Mouse (Mus musculus) kidney, embryonic 16.5 days (tissue): Measurements from ENCODE around the gene Tbc1d1. TPM values are rescaled to one million over a fixed set of nuclear protein-coding genes. Genes with fewer than 3 reads are reported as not detected.

Experiments used
- ATAC-seq: fragments of 200-750 bp; cut with Nextera tagmentation; 2 replicates; pipeline ENCODE4 v1.8.0; 2017; ENCODE audit warnings: moderate TSS enrichment; ENCODE audit not compliant: low FRiP score, low TSS enrichment
- H3K27ac ChIP-seq: fragments of 300-500 bp; sonication (generic); 2 replicates; pipeline ENCODE4 v1.5.1; 2014; ENCODE audit warnings: low read length
- H3K27me3 ChIP-seq: fragments of 300-500 bp; sonication (generic); 2 replicates; pipeline ENCODE4 v1.6.1; 2014; ENCODE audit warnings: low read length, control low read depth, mixed read lengths; ENCODE audit not compliant: insufficient read depth
- H3K36me3 ChIP-seq: fragments of 300-500 bp; sonication (generic); 2 replicates; pipeline ENCODE4 v1.6.1; 2014; ENCODE audit warnings: low read length, control low read depth, mixed read lengths; ENCODE audit not compliant: insufficient read depth
- H3K4me1 ChIP-seq: fragments of 300-500 bp; sonication (generic); 2 replicates; pipeline ENCODE4 v1.6.1; 2014; ENCODE audit warnings: low read length, control low read depth, mixed read lengths; ENCODE audit not compliant: insufficient read depth
- H3K4me2 ChIP-seq: fragments of 300-500 bp; sonication (generic); replicated peaks from 2 replicates; pipeline ENCODE4 v1.6.1; 2014; ENCODE audit warnings: low read depth, low read length
- H3K4me3 ChIP-seq: fragments of 300-500 bp; sonication (generic); 2 replicates; pipeline ENCODE4 v1.5.1; 2014; ENCODE audit warnings: mild to moderate bottlenecking, low read length
- H3K9ac ChIP-seq: fragments of 300-500 bp; sonication (generic); replicated peaks from 2 replicates; pipeline ENCODE4 v1.6.1; 2014; ENCODE audit warnings: low read length
- H3K9me3 ChIP-seq: fragments of 300-500 bp; sonication (generic); 2 replicates; pipeline ENCODE4 v1.6.1; 2016; ENCODE audit warnings: low read length, control low read depth
- WGBS: fragments of 180-500 bp; shearing (Covaris S2); extraction: QIAGEN DNeasy Blood & Tissue Kit; methylation state at CpG from one replicate; pipeline ENCODE4 v1.1.7; 2014; 5-methylcytosine and 5-hydroxymethylcytosine counted together
- polyA plus RNA-seq: library from polyadenylated mRNA; unstranded; fragments of >200 nt; fragmentation: Nextera tagmentation; extraction: Ambion mirVana; gene quantifications from 2 replicates; pipeline ENCODE4 v1.2.1, GENCODE M21; 2015

Tbc1d1 gene
- polyA plus RNA-seq: 39.5 and 40.7 TPM in 2 replicates

GRCm38 (mm10) chr5:64155861-64156550, at the start of gene Tbc1d1:
Tbc1d1 (plus strand) TSS chr5:64156305.
- H3K9ac ChIP-seq: peak within 1 kb of the TSS; percentile 60
- H3K27ac ChIP-seq: peak within 1 kb of the TSS; percentile 86
- ATAC-seq: peak; percentile 78
- WGBS: 9% methylated on average over 11 of the region's 11 CpGs
- H3K4me3 ChIP-seq: peak within 1 kb of the TSS; percentile 38
- H3K4me1 ChIP-seq: peaks cover 19% of the 10 kb centered on the region
- H3K36me3 ChIP-seq: no peaks in the 10 kb centered on the region
- H3K4me2 ChIP-seq: peak within 1 kb of the TSS; percentile 54
- peaks cover 16% of the 10 kb centered on the region for H3K27me3 ChIP-seq
- no peaks in the 10 kb centered on the region for H3K9me3 ChIP-seq

GRCm38 (mm10) chr5:64107596-64108289, 48.4 kb upstream of the Tbc1d1 start:
- no peak overlapping the region for H3K4me3 ChIP-seq
- H3K4me1 ChIP-seq: peaks cover 3% of the 10 kb centered on the region; the same call in 1 of the 2 replicates
- no peak overlapping the region for H3K4me2 ChIP-seq
- ATAC-seq: no peak
- H3K27ac ChIP-seq: no peak overlapping the region
- WGBS: 92% methylated on average over 11 of the region's 11 CpGs
- no peaks in the 10 kb centered on the region for H3K27me3 ChIP-seq
- no peak overlapping the region for H3K9ac ChIP-seq
- H3K36me3 ChIP-seq: peaks cover 47% of the 10 kb centered on the region
- no peaks in the 10 kb centered on the region for H3K9me3 ChIP-seq

GRCm38 (mm10) chr5:64109217-64109616, 46.9 kb upstream of the Tbc1d1 start:
- Histone ChIP-seq H3K4me1 (peaks cover 2% of the 10 kb centered on the region; the same call in 1 of the 2 replicates), H3K27ac (no peak overlapping the region), H3K4me3 (no peak overlapping the region), H3K9ac (no peak overlapping the region), H3K36me3 (peaks cover 50% of the 10 kb centered on the region), H3K27me3 (no peaks in the 10 kb centered on the region), H3K9me3 (no peaks in the 10 kb centered on the region), H3K4me2 (no peak overlapping the region)
- WGBS: 65% methylated on average over 3 of the region's 3 CpGs
- no peak for ATAC-seq

GRCm38 (mm10) chr5:64112360-64112759, 43.7 kb upstream of the Tbc1d1 start:
- H3K4me3 ChIP-seq: no peak overlapping the region
- H3K36me3 ChIP-seq: peaks cover 66% of the 10 kb centered on the region
- H3K9me3 ChIP-seq: peaks cover 8% of the 10 kb centered on the region
- H3K27me3 ChIP-seq: no peaks in the 10 kb centered on the region
- H3K9ac ChIP-seq: no peak overlapping the region
- 0 out of 2 replicates have a peak, but pooled peaks have one; percentile 23 for ATAC-seq
- no peak overlapping the region for H3K27ac ChIP-seq
- 43% methylated on average over 3 of the region's 3 CpGs for WGBS
- no peaks in the 10 kb centered on the region for H3K4me1 ChIP-seq
- no peak overlapping the region for H3K4me2 ChIP-seq

GRCm38 (mm10) chr5:64114210-64114609, 41.9 kb upstream of the Tbc1d1 start:
- Histone ChIP-seq H3K27me3 (no peaks in the 10 kb centered on the region), H3K9ac (no peak overlapping the region), H3K4me3 (no peak overlapping the region), H3K36me3 (peaks cover 59% of the 10 kb centered on the region), H3K4me2 (no peak overlapping the region), H3K4me1 (no peaks in the 10 kb centered on the region), H3K9me3 (peaks cover 8% of the 10 kb centered on the region), H3K27ac (no peak overlapping the region)
- WGBS: 97% methylated on average over 6 of the region's 6 CpGs
- no peak for ATAC-seq

GRCm38 (mm10) chr5:64117191-64117590, 38.9 kb upstream of the Tbc1d1 start:
- WGBS: 94% methylated on average over 1 of the region's 1 CpGs
- H3K36me3 ChIP-seq: peaks cover 44% of the 10 kb centered on the region
- no peak overlapping the region for H3K9ac ChIP-seq
- H3K4me1 ChIP-seq: no peaks in the 10 kb centered on the region
- H3K27me3 ChIP-seq: no peaks in the 10 kb centered on the region
- H3K4me3 ChIP-seq: no peak overlapping the region
- no peak overlapping the region for H3K27ac ChIP-seq
- peaks cover 8% of the 10 kb centered on the region for H3K9me3 ChIP-seq
- H3K4me2 ChIP-seq: no peak overlapping the region
- ATAC-seq: no peak

GRCm38 (mm10) chr5:64125783-64126182, 30.3 kb upstream of the Tbc1d1 start:
- Histone ChIP-seq H3K9me3 (no peaks in the 10 kb centered on the region), H3K4me1 (no peaks in the 10 kb centered on the region), H3K4me2 (no peak overlapping the region), H3K4me3 (no peak overlapping the region), H3K27me3 (no peaks in the 10 kb centered on the region), H3K9ac (no peak overlapping the region), H3K27ac (no peak overlapping the region), H3K36me3 (peaks cover 10% of the 10 kb centered on the region)
- WGBS: 75% methylated on average over 5 of the region's 5 CpGs
- no peak for ATAC-seq

GRCm38 (mm10) chr5:64131550-64131949, 24.6 kb upstream of the Tbc1d1 start:
- Histone ChIP-seq H3K9ac (no peak overlapping the region), H3K9me3 (no peaks in the 10 kb centered on the region), H3K27ac (no peak overlapping the region), H3K27me3 (no peaks in the 10 kb centered on the region), H3K36me3 (peaks cover 10% of the 10 kb centered on the region; the same call in 1 of the 2 replicates), H3K4me1 (no peaks in the 10 kb centered on the region), H3K4me3 (no peak overlapping the region), H3K4me2 (no peak overlapping the region)
- no peak for ATAC-seq
- 52% methylated on average over 5 of the region's 5 CpGs for WGBS

GRCm38 (mm10) chr5:64133901-64134300, 22.2 kb upstream of the Tbc1d1 start:
- Histone ChIP-seq H3K9ac (no peak overlapping the region), H3K36me3 (no peaks in the 10 kb centered on the region), H3K4me2 (no peak overlapping the region), H3K27me3 (no peaks in the 10 kb centered on the region), H3K27ac (no peak overlapping the region), H3K9me3 (no peaks in the 10 kb centered on the region), H3K4me1 (no peaks in the 10 kb centered on the region), H3K4me3 (no peak overlapping the region)
- no peak for ATAC-seq
- WGBS: 86% methylated on average over 4 of the region's 4 CpGs

GRCm38 (mm10) chr5:64136325-64136724, 19.8 kb upstream of the Tbc1d1 start:
- Histone ChIP-seq H3K9ac (no peak overlapping the region), H3K4me3 (no peak overlapping the region), H3K9me3 (no peaks in the 10 kb centered on the region), H3K27ac (no peak overlapping the region), H3K4me1 (no peaks in the 10 kb centered on the region), H3K36me3 (no peaks in the 10 kb centered on the region), H3K27me3 (no peaks in the 10 kb centered on the region), H3K4me2 (no peak overlapping the region)
- no peak for ATAC-seq
- WGBS: 74% methylated on average over 5 of the region's 5 CpGs
